9 mouse cellular contexts compared by ENCODE assay signal in genomic region chr14:64588561-64588960, GRCm38 (mm10).
DNase-seq lines count a peak whose midpoint lies in the region; ATAC-seq and TF ChIP-seq lines count a peak whose summit lies in the region.
"Had no signal": no experiment of that assay in that cellular context is flagged by ENCODE, and none has a peak within 500 bp of the region (broad histone marks: within the 10 kb centered on the region; RNA-seq: fewer than 3 reads in every experiment).

No protein-coding gene starts in this region.

- H3K36me3 ChIP-seq in stomach, embryonic 16.5 days (ENCODE audit: control insufficient read depth, insufficient read depth, low read length) = no peaks in the 10 kb centered on the region
- no peaks in the 10 kb centered on the region for H3K36me3 ChIP-seq in stomach, postnatal 0 days (ENCODE audit: control insufficient read depth, insufficient read depth, low read length)
- no peaks in the 10 kb centered on the region for H3K36me3 ChIP-seq in embryonic facial prominence, embryonic 14.5 days (ENCODE audit: control insufficient read depth, insufficient read depth, low read length)
- no peaks in the 10 kb centered on the region for H3K36me3 ChIP-seq in limb, embryonic 11.5 days (ENCODE audit: control insufficient read depth, insufficient read depth, low read length)
- H3K36me3 ChIP-seq: heart, embryonic 12.5 days had no signal

- TF ChIP-seq CTCF in stomach, postnatal 0 days (IDR thresholded peaks at IDR 0.05; ENCODE audit: low read depth) = no peak

- TF ChIP-seq EP300 in stomach, postnatal 0 days (optimal IDR thresholded peaks at IDR 0.05) = no peak

- H3K4me2 ChIP-seq in stomach, embryonic 16.5 days (ENCODE audit: low read depth, low read length) = no peak overlapping the region
- no peak overlapping the region for H3K4me2 ChIP-seq in stomach, postnatal 0 days (replicated peaks; ENCODE audit: low read depth)
- H3K4me2 ChIP-seq in embryonic facial prominence, embryonic 14.5 days (ENCODE audit: low read depth, low read length) = no peak overlapping the region
- no peak overlapping the region for H3K4me2 ChIP-seq in limb, embryonic 11.5 days (ENCODE audit: low read depth, severe bottlenecking)

- no peak for ATAC-seq in stomach, embryonic 16.5 days (ENCODE audit: insufficient read depth, low FRiP score)
- ATAC-seq in stomach, postnatal 0 days (ENCODE audit: low FRiP score, low TSS enrichment) = no peak
- no peak for ATAC-seq in embryonic facial prominence, embryonic 14.5 days (ENCODE audit: low read depth)
- no peak for ATAC-seq in limb, embryonic 11.5 days (ENCODE audit: insufficient number of reproducible peaks, low FRiP score, low TSS enrichment, low read depth)

- H3K4me3 ChIP-seq in stomach, embryonic 16.5 days (replicated peaks; ENCODE audit: low read length) = 0 out of 2 replicates have a peak overlapping the region, but pooled peaks have one; percentile 4
- no peak overlapping the region for H3K4me3 ChIP-seq in stomach, postnatal 0 days (ENCODE audit: low read depth, low read length)
- H3K4me3 ChIP-seq in embryonic facial prominence, embryonic 14.5 days (ENCODE audit: low read depth, low read length) = peak overlapping the region; percentile 47; the same call in 1 of the 2 replicates
- no peak overlapping the region for H3K4me3 ChIP-seq in limb, embryonic 11.5 days (ENCODE audit: low read depth, low read length)
- H3K4me3 ChIP-seq: megakaryocyte, embryonic 14.5 days had no signal

- no peaks in the 10 kb centered on the region for H3K9me3 ChIP-seq in stomach, embryonic 16.5 days (replicated peaks; ENCODE audit: control insufficient read depth, low read length)
- no peaks in the 10 kb centered on the region for H3K9me3 ChIP-seq in stomach, postnatal 0 days (ENCODE audit: control insufficient read depth, low read length)
- no peaks in the 10 kb centered on the region for H3K9me3 ChIP-seq in embryonic facial prominence, embryonic 14.5 days (ENCODE audit: control insufficient read depth, low read length)
- H3K9me3 ChIP-seq in limb, embryonic 11.5 days (ENCODE audit: control insufficient read depth, low read length) = no peaks in the 10 kb centered on the region
- H3K9me3 ChIP-seq: heart, embryonic 12.5 days; megakaryocyte, embryonic 14.5 days had no signal

- no peak overlapping the region for H3K27ac ChIP-seq in stomach, embryonic 16.5 days (ENCODE audit: low read length)
- no peak overlapping the region for H3K27ac ChIP-seq in stomach, postnatal 0 days (replicated peaks)
- no peak overlapping the region; the same call in 1 of the 2 replicates for H3K27ac ChIP-seq in embryonic facial prominence, embryonic 14.5 days (replicated peaks; ENCODE audit: low read depth, low read length)
- no peak overlapping the region for H3K27ac ChIP-seq in limb, embryonic 11.5 days (replicated peaks; ENCODE audit: low read depth, low read length)

- H3K4me1 ChIP-seq in stomach, embryonic 16.5 days (ENCODE audit: control insufficient read depth, insufficient read depth, low read length) = peaks cover 17% of the 10 kb centered on the region
- H3K4me1 ChIP-seq in stomach, postnatal 0 days (replicated peaks; ENCODE audit: control insufficient read depth, insufficient read depth) = no peaks in the 10 kb centered on the region
- H3K4me1 ChIP-seq in embryonic facial prominence, embryonic 14.5 days (ENCODE audit: control insufficient read depth, insufficient read depth, low read length) = peaks cover 16% of the 10 kb centered on the region
- H3K4me1 ChIP-seq in limb, embryonic 11.5 days (ENCODE audit: control insufficient read depth, insufficient read depth, low read length) = peaks cover 17% of the 10 kb centered on the region

- 2% methylated on average over 23 of the region's 23 CpGs for WGBS in stomach, embryonic 16.5 days
- 4% methylated on average over 23 of the region's 23 CpGs for WGBS in stomach, postnatal 0 days
- WGBS in embryonic facial prominence, embryonic 14.5 days = under 1% methylated on average over 23 of the region's 23 CpGs
- WGBS in limb, embryonic 11.5 days = under 1% methylated on average over 23 of the region's 23 CpGs

- no peak for DNase-seq in stomach, postnatal 0 days (ENCODE audit: low spot score)
- no peak for DNase-seq in embryonic facial prominence, embryonic 14.5 days (ENCODE audit: low spot score)
- peak; percentile 52 for DNase-seq in limb, embryonic 11.5 days (ENCODE audit: low spot score)
- no peak for DNase-seq in urinary bladder, adult 18-20 months (ENCODE audit: low spot score in 2 of 2)
- no peak for DNase-seq in spleen, adult 18-20 months
- DNase-seq in kidney, postnatal 36 days = no peak

- no peak overlapping the region for H3K9ac ChIP-seq in stomach, embryonic 16.5 days (ENCODE audit: low read length)
- H3K9ac ChIP-seq in stomach, postnatal 0 days (ENCODE audit: low read length) = no peak overlapping the region
- H3K9ac ChIP-seq in embryonic facial prominence, embryonic 14.5 days (ENCODE audit: low read depth, low read length) = peak overlapping the region; percentile 5; the same call in 1 of the 2 replicates
- no peak overlapping the region for H3K9ac ChIP-seq in limb, embryonic 11.5 days (ENCODE audit: low read length)
- H3K9ac ChIP-seq: heart, embryonic 12.5 days had no signal

- H3K27me3 ChIP-seq in stomach, embryonic 16.5 days (ENCODE audit: control insufficient read depth, insufficient read depth, low read length) = peaks cover 70% of the 10 kb centered on the region
- peaks cover 15% of the 10 kb centered on the region; the same call in 1 of the 2 replicates for H3K27me3 ChIP-seq in stomach, postnatal 0 days (ENCODE audit: control insufficient read depth, insufficient read depth, low read length)
- H3K27me3 ChIP-seq in embryonic facial prominence, embryonic 14.5 days (replicated peaks; ENCODE audit: control insufficient read depth, insufficient read depth, low read length) = peaks cover 99% of the 10 kb centered on the region
- H3K27me3 ChIP-seq in limb, embryonic 11.5 days (ENCODE audit: control insufficient read depth, insufficient read depth, low read length) = peaks cover 82% of the 10 kb centered on the region

Comparison
In these comparisons a context has a peak if more than half of its experiments do, and no peak if none do; other contexts are left out.
1. H3K4me3 ChIP-seq: peak in stomach, embryonic 16.5 days (single experiment) and embryonic facial prominence, embryonic 14.5 days (single experiment); none in stomach, postnatal 0 days (single experiment) and limb, embryonic 11.5 days (single experiment).